14 mouse cellular contexts compared by ENCODE assay signal in genomic region chr2:65621254-65621653, GRCm38 (mm10). TPM values are rescaled to one million over a fixed set of nuclear protein-coding genes. Genes with fewer than 3 reads are reported as not detected.
DNase-seq lines count a peak whose midpoint lies in the region; ATAC-seq lines count a peak whose summit lies in the region.
"Had no signal": no experiment of that assay in that cellular context is flagged by ENCODE, and none has a peak within 500 bp of the region (broad histone marks: within the 10 kb centered on the region; RNA-seq: fewer than 3 reads in every experiment).

No protein-coding gene starts in this region.

- no peaks in the 10 kb centered on the region for H3K9me3 ChIP-seq in hindbrain, embryonic 16.5 days (ENCODE audit: control insufficient read depth, low read length)
- H3K9me3 ChIP-seq in neural tube, embryonic 12.5 days: no peaks in the 10 kb centered on the region
- H3K9me3 ChIP-seq: embryonic facial prominence, embryonic 15.5 days; limb, embryonic 10.5 days had no signal

- H3K27ac ChIP-seq in hindbrain, embryonic 16.5 days (ENCODE audit: low read depth, low read length): peak overlapping the region; percentile 41
- H3K27ac ChIP-seq in neural tube, embryonic 12.5 days: peak overlapping the region; percentile 21; the same call in 1 of the 2 replicates
- H3K27ac ChIP-seq: embryonic facial prominence, embryonic 15.5 days; heart, adult 2 months; limb, embryonic 10.5 days had no signal

- peak; percentile 29 for DNase-seq in heart, adult 11 months
- DNase-seq in heart, adult 18-20 months: no peak
- peak; percentile 42 to 70 for DNase-seq in cerebellum, postnatal 14 days
- no peak for DNase-seq in spleen, postnatal 10 days (ENCODE audit: low spot score in 2 of 2)
- DNase-seq in adrenal gland, postnatal 36 days: no peak
- no peak for DNase-seq in thymus, postnatal 25 days
- DNase-seq: adrenal gland, postnatal 25 days; B cell, adult 2 months; heart, adult 2 months had no signal

- no peaks in the 10 kb centered on the region for H3K36me3 ChIP-seq in hindbrain, embryonic 16.5 days (ENCODE audit: control insufficient read depth, insufficient read depth, low read length)
- no peaks in the 10 kb centered on the region for H3K36me3 ChIP-seq in neural tube, embryonic 12.5 days
- H3K36me3 ChIP-seq: embryonic facial prominence, embryonic 15.5 days; limb, embryonic 10.5 days had no signal

- no peaks in the 10 kb centered on the region for H3K27me3 ChIP-seq in hindbrain, embryonic 16.5 days (replicated peaks; ENCODE audit: control insufficient read depth, insufficient read depth, low read length)
- no peaks in the 10 kb centered on the region for H3K27me3 ChIP-seq in neural tube, embryonic 12.5 days (replicated peaks)
- H3K27me3 ChIP-seq: embryonic facial prominence, embryonic 15.5 days had no signal

- peak overlapping the region; percentile 41 for H3K4me3 ChIP-seq in hindbrain, embryonic 16.5 days (ENCODE audit: low read length)
- peak overlapping the region; percentile 27 for H3K4me3 ChIP-seq in neural tube, embryonic 12.5 days
- H3K4me3 ChIP-seq: embryonic facial prominence, embryonic 15.5 days; heart, adult 2 months; limb, embryonic 10.5 days had no signal

- H3K4me2 ChIP-seq in hindbrain, embryonic 16.5 days (ENCODE audit: low read length): peak overlapping the region; percentile 54
- peak overlapping the region; percentile 43 for H3K4me2 ChIP-seq in neural tube, embryonic 12.5 days (replicated peaks)
- H3K4me2 ChIP-seq: embryonic facial prominence, embryonic 15.5 days had no signal

- peak overlapping the region; percentile 54 for H3K9ac ChIP-seq in hindbrain, embryonic 16.5 days (ENCODE audit: low read depth, low read length)
- H3K9ac ChIP-seq in neural tube, embryonic 12.5 days: peak overlapping the region; percentile 42; the same call in 1 of the 2 replicates
- H3K9ac ChIP-seq: embryonic facial prominence, embryonic 15.5 days had no signal

- no peaks in the 10 kb centered on the region; the same call in none of the 2 replicates for H3K4me1 ChIP-seq in hindbrain, embryonic 16.5 days (ENCODE audit: control insufficient read depth, insufficient read depth, low read depth, low read length)
- H3K4me1 ChIP-seq in neural tube, embryonic 12.5 days: no peaks in the 10 kb centered on the region
- H3K4me1 ChIP-seq: embryonic facial prominence, embryonic 15.5 days; limb, embryonic 10.5 days had no signal

- WGBS in hindbrain, embryonic 16.5 days: 19% methylated on average over 5 of the region's 5 CpGs
- WGBS in neural tube, embryonic 12.5 days: 32% methylated on average over 5 of the region's 5 CpGs

- peak; percentile 82 for ATAC-seq in hindbrain, embryonic 16.5 days
- ATAC-seq in neural tube, embryonic 12.5 days (ENCODE audit: low FRiP score, low read depth): peak; percentile 55; the same call in 1 of the 2 replicates
- ATAC-seq: lung, postnatal 0 days had no signal

RNA-seq across cellular contexts. Expression of gene Scn2a, which starts 0.7 kb away (rescaled TPM):
- under 1 TPM; 0.28 to 0.30 TPM for total RNA-seq in heart, adult 18-20 months (2021)
- polyA plus RNA-seq in hindbrain, embryonic 16.5 days (2015; fragmentation: Nextera tagmentation; extraction: Ambion mirVana): 49.5 and 54.7 TPM in 2 replicates
- 20.3 and 20.4 TPM in 2 replicates for polyA plus RNA-seq in neural tube, embryonic 12.5 days (2016; fragmentation: Nextera tagmentation; extraction: Ambion mirVana)
- total RNA-seq in adrenal gland, postnatal 36 days (2021): 1 to 10 TPM in 1 of 2 experiments, under 1 TPM in 1; 0.66 to 1.1 TPM

RNA-seq across cellular contexts. Expression of gene Scn3a, which starts 53.8 kb away (rescaled TPM):
- total RNA-seq in heart, adult 18-20 months (2021): 1 to 10 TPM; 1.0 to 1.1 TPM
- 38.0 and 45.4 TPM in 2 replicates for polyA plus RNA-seq in hindbrain, embryonic 16.5 days (2015; fragmentation: Nextera tagmentation; extraction: Ambion mirVana)
- polyA plus RNA-seq in neural tube, embryonic 12.5 days (2016; fragmentation: Nextera tagmentation; extraction: Ambion mirVana): 38.4 and 43.9 TPM in 2 replicates
- total RNA-seq in adrenal gland, postnatal 36 days (2021): 1 to 10 TPM; 2.8 to 3.2 TPM

Comparison
In these comparisons a context has a peak if more than half of its experiments do, and no peak if none do; other contexts are left out.
1. DNase-seq: peak in heart, adult 11 months (single experiment) and cerebellum, postnatal 14 days (2 of 2); none in heart, adult 18-20 months (0 of 2), spleen, postnatal 10 days (0 of 2), adrenal gland, postnatal 36 days (0 of 2) and thymus, postnatal 25 days (single experiment).